Comparison of ENCODE assay signal across 17 mouse cellular contexts in genomic region chr3:79984542-79984941, GRCm38 (mm10).
DNase-seq lines count a peak whose midpoint lies in the region; ATAC-seq and TF ChIP-seq lines count a peak whose summit lies in the region.
"Had no signal": no experiment of that assay in that cellular context is flagged by ENCODE, and none has a peak within 500 bp of the region (broad histone marks: within the 10 kb centered on the region; RNA-seq: fewer than 3 reads in every experiment).

No protein-coding gene starts in this region.

- H3K4me3 ChIP-seq in heart, embryonic 11.5 days (ENCODE audit: low read depth, low read length): no peak overlapping the region
- no peak overlapping the region for H3K4me3 ChIP-seq in MEL (ENCODE audit: control insufficient read depth in 1 of 2, insufficient read depth in 1 of 2, low read depth in 2 of 2, low read length in 2 of 2)
- no peak overlapping the region for H3K4me3 ChIP-seq in liver, embryonic 11.5 days (ENCODE audit: low read depth, low read length)
- H3K4me3 ChIP-seq in hindbrain, embryonic 14.5 days (replicated peaks; ENCODE audit: low read length): no peak overlapping the region
- H3K4me3 ChIP-seq in intestine, embryonic 15.5 days (replicated peaks): no peak overlapping the region
- H3K4me3 ChIP-seq: limb, embryonic 12.5 days; midbrain, embryonic 10.5 days had no signal

- H3K4me2 ChIP-seq in heart, embryonic 11.5 days: no peak overlapping the region
- peak overlapping the region; percentile 26; the same call in 1 of the 2 replicates for H3K4me2 ChIP-seq in liver, embryonic 11.5 days
- no peak overlapping the region for H3K4me2 ChIP-seq in hindbrain, embryonic 14.5 days (replicated peaks)
- no peak overlapping the region for H3K4me2 ChIP-seq in intestine, embryonic 15.5 days (replicated peaks)
- H3K4me2 ChIP-seq: limb, embryonic 12.5 days had no signal

- peak; percentile 65 for ATAC-seq in heart, embryonic 11.5 days (replicated peaks; ENCODE audit: insufficient number of reproducible peaks, low FRiP score, low TSS enrichment)
- ATAC-seq in liver, embryonic 11.5 days (replicated peaks; ENCODE audit: low FRiP score): peak; percentile 55
- ATAC-seq in megakaryocyte progenitor cell, adult 5-6 weeks (replicated peaks; ENCODE audit: poor library complexity): peak; percentile 76
- ATAC-seq in hindbrain, embryonic 14.5 days (ENCODE audit: low FRiP score): no peak
- no peak for ATAC-seq in intestine, embryonic 15.5 days

- no peak for TF ChIP-seq EP300 in MEL (IDR thresholded peaks at IDR 0.05; ENCODE audit: low read depth in 1 of 2, low read length in 2 of 2)

- no peaks in the 10 kb centered on the region for H3K27me3 ChIP-seq in heart, embryonic 11.5 days (ENCODE audit: control insufficient read depth, insufficient read depth, low read length)
- H3K27me3 ChIP-seq in MEL (ENCODE audit: control insufficient read depth in 1 of 2, insufficient read depth in 2 of 2, low read length in 2 of 2): no peaks in the 10 kb centered on the region
- no peaks in the 10 kb centered on the region for H3K27me3 ChIP-seq in liver, embryonic 11.5 days (replicated peaks; ENCODE audit: control insufficient read depth, insufficient read depth, low read length)
- no peaks in the 10 kb centered on the region for H3K27me3 ChIP-seq in hindbrain, embryonic 14.5 days (ENCODE audit: control insufficient read depth, insufficient read depth, low read length)
- no peaks in the 10 kb centered on the region for H3K27me3 ChIP-seq in intestine, embryonic 15.5 days (replicated peaks)
- H3K27me3 ChIP-seq: limb, embryonic 12.5 days had no signal

- peaks cover 9% of the 10 kb centered on the region for H3K4me1 ChIP-seq in heart, embryonic 11.5 days (ENCODE audit: control insufficient read depth, insufficient read depth, low read length)
- peaks cover 12 to 31% of the 10 kb centered on the region in 2 experiments for H3K4me1 ChIP-seq in MEL (ENCODE audit: control insufficient read depth in 1 of 2, insufficient read depth in 2 of 2, low read length in 2 of 2)
- peaks cover 13% of the 10 kb centered on the region for H3K4me1 ChIP-seq in liver, embryonic 11.5 days (replicated peaks; ENCODE audit: control insufficient read depth, insufficient read depth, low read length)
- no peaks in the 10 kb centered on the region for H3K4me1 ChIP-seq in hindbrain, embryonic 14.5 days (replicated peaks; ENCODE audit: control insufficient read depth, insufficient read depth, low read length)
- no peaks in the 10 kb centered on the region for H3K4me1 ChIP-seq in intestine, embryonic 15.5 days (replicated peaks)
- H3K4me1 ChIP-seq: midbrain, embryonic 10.5 days had no signal

- no peak for TF ChIP-seq POLR2A in MEL (IDR thresholded peaks at IDR 0.05; ENCODE audit: control insufficient read depth in 1 of 2, insufficient read depth in 1 of 2, low read depth in 1 of 2, low read length in 2 of 2, poor library complexity in 1 of 2)

- no peaks in the 10 kb centered on the region for H3K9me3 ChIP-seq in heart, embryonic 11.5 days (replicated peaks; ENCODE audit: control insufficient read depth, low read length)
- no peaks in the 10 kb centered on the region for H3K9me3 ChIP-seq in MEL (replicated peaks; ENCODE audit: insufficient read depth, low read length)
- no peaks in the 10 kb centered on the region for H3K9me3 ChIP-seq in liver, embryonic 11.5 days (ENCODE audit: control insufficient read depth, low read length)
- no peaks in the 10 kb centered on the region for H3K9me3 ChIP-seq in hindbrain, embryonic 14.5 days (ENCODE audit: control insufficient read depth, low read length)
- H3K9me3 ChIP-seq in intestine, embryonic 15.5 days: no peaks in the 10 kb centered on the region
- H3K9me3 ChIP-seq: limb, embryonic 12.5 days; midbrain, embryonic 10.5 days had no signal

- no peak for TF ChIP-seq RAD21 in MEL (IDR thresholded peaks at IDR 0.05; ENCODE audit: low read depth, low read length)

- TF ChIP-seq CTCF in MEL (IDR thresholded peaks at IDR 0.05 in 2 of 3, conservative IDR thresholded peaks at IDR 0.05 in 1 of 3; ENCODE audit: control insufficient read depth in 1 of 3, insufficient read depth in 1 of 3, low read depth in 2 of 3, low read length in 3 of 3, poor library complexity in 1 of 3, severe bottlenecking in 1 of 3): no peak

- WGBS in heart, embryonic 11.5 days (ENCODE audit: insufficient replicate concordance): 24% methylated on average over 1 of the region's 1 CpGs
- WGBS in liver, embryonic 11.5 days: 29% methylated on average over 1 of the region's 1 CpGs
- WGBS in hindbrain, embryonic 14.5 days: 65% methylated on average over 1 of the region's 1 CpGs
- WGBS in intestine, embryonic 15.5 days: 46% methylated on average over 1 of the region's 1 CpGs

- 0 out of 2 replicates have a peak overlapping the region, but pooled peaks have one; percentile 43 for H3K9ac ChIP-seq in heart, embryonic 11.5 days (ENCODE audit: low read depth, low read length)
- no peak overlapping the region for H3K9ac ChIP-seq in MEL (ENCODE audit: control insufficient read depth, low read depth, low read length, poor library complexity, severe bottlenecking)
- H3K9ac ChIP-seq in liver, embryonic 11.5 days (ENCODE audit: low read depth, low read length): no peak overlapping the region
- no peak overlapping the region for H3K9ac ChIP-seq in hindbrain, embryonic 14.5 days
- H3K9ac ChIP-seq in intestine, embryonic 15.5 days: no peak overlapping the region
- H3K9ac ChIP-seq: limb, embryonic 12.5 days had no signal

- no peak for DNase-seq in heart, postnatal 10 days
- DNase-seq in MEL (ENCODE audit: low read depth, low spot score): peak; percentile 84
- DNase-seq in liver, embryonic 11.5 days (ENCODE audit: low spot score): no peak
- DNase-seq in adrenal gland, postnatal 14 days: no peak
- no peak for DNase-seq in hindbrain, embryonic 14.5 days (ENCODE audit: low spot score)
- DNase-seq: adrenal gland, postnatal 25 days; cerebellum, adult 11 months; embryo, embryonic 11 days; kidney, adult 8-10 months; layer of hippocampus, adult 9-11 months; spleen, adult 18-20 months; thymus, adult 18-20 months had no signal

- H3K36me3 ChIP-seq in heart, embryonic 11.5 days (ENCODE audit: control insufficient read depth, insufficient read depth, low read length): no peaks in the 10 kb centered on the region
- H3K36me3 ChIP-seq in MEL (ENCODE audit: control insufficient read depth in 1 of 2, insufficient read depth in 2 of 2, low read length in 2 of 2): peaks cover 0 to 40% of the 10 kb centered on the region in 2 experiments; a peak in 2 of 4 replicates
- H3K36me3 ChIP-seq in liver, embryonic 11.5 days (ENCODE audit: control insufficient read depth, insufficient read depth, low read length): no peaks in the 10 kb centered on the region
- no peaks in the 10 kb centered on the region for H3K36me3 ChIP-seq in hindbrain, embryonic 14.5 days (replicated peaks; ENCODE audit: control insufficient read depth, insufficient read depth)
- H3K36me3 ChIP-seq in intestine, embryonic 15.5 days: no peaks in the 10 kb centered on the region
- H3K36me3 ChIP-seq: limb, embryonic 12.5 days; midbrain, embryonic 10.5 days had no signal

- intact Hi-C loops in heart, postnatal 10 days (cut with DNase I): no loop called here

- H3K79me2 ChIP-seq in MEL (ENCODE audit: control insufficient read depth, insufficient read depth, low read length, poor library complexity): no peaks in the 10 kb centered on the region

- H3K27ac ChIP-seq in heart, embryonic 11.5 days (ENCODE audit: low read depth, low read length): peak overlapping the region; percentile 71
- H3K27ac ChIP-seq in MEL (ENCODE audit: control insufficient read depth, low read depth, low read length): peak overlapping the region; percentile 89
- peak overlapping the region; percentile 39; the same call in 1 of the 2 replicates for H3K27ac ChIP-seq in liver, embryonic 11.5 days (ENCODE audit: low read depth, low read length)
- no peak overlapping the region for H3K27ac ChIP-seq in hindbrain, embryonic 14.5 days
- H3K27ac ChIP-seq in intestine, embryonic 15.5 days: no peak overlapping the region
- H3K27ac ChIP-seq: limb, embryonic 12.5 days; midbrain, embryonic 10.5 days had no signal

TF ChIP-seq in MEL, 35 proteins besides CTCF, POLR2A, EP300 and RAD21:
- TF ChIP-seq NELFE (IDR thresholded peaks at IDR 0.05; ENCODE audit: low read depth, low read length) (no peak), ETS1 (IDR thresholded peaks at IDR 0.05; ENCODE audit: low read depth, low read length) (peak; percentile 48)

Comparison
In these comparisons a context has a peak if more than half of its experiments do, and no peak if none do; other contexts are left out.
1. ATAC-seq: peak in heart, embryonic 11.5 days (single experiment), liver, embryonic 11.5 days (single experiment) and megakaryocyte progenitor cell, adult 5-6 weeks (single experiment); none in hindbrain, embryonic 14.5 days (single experiment) and intestine, embryonic 15.5 days (single experiment).
2. H3K27ac ChIP-seq: peak in heart, embryonic 11.5 days (single experiment), MEL (single experiment) and liver, embryonic 11.5 days (single experiment); none in hindbrain, embryonic 14.5 days (single experiment) and intestine, embryonic 15.5 days (single experiment).